Mouse (Mus musculus): ENCODE results near the gene Atp6v0e2. TPM values are rescaled to one million over a fixed set of nuclear protein-coding genes. Genes with fewer than 3 reads are reported as not detected.

Gene Atp6v0e2
- 0.44 TPM in 1 of 2 replicates, not detected in the other for total RNA-seq (2017)

DNA sequence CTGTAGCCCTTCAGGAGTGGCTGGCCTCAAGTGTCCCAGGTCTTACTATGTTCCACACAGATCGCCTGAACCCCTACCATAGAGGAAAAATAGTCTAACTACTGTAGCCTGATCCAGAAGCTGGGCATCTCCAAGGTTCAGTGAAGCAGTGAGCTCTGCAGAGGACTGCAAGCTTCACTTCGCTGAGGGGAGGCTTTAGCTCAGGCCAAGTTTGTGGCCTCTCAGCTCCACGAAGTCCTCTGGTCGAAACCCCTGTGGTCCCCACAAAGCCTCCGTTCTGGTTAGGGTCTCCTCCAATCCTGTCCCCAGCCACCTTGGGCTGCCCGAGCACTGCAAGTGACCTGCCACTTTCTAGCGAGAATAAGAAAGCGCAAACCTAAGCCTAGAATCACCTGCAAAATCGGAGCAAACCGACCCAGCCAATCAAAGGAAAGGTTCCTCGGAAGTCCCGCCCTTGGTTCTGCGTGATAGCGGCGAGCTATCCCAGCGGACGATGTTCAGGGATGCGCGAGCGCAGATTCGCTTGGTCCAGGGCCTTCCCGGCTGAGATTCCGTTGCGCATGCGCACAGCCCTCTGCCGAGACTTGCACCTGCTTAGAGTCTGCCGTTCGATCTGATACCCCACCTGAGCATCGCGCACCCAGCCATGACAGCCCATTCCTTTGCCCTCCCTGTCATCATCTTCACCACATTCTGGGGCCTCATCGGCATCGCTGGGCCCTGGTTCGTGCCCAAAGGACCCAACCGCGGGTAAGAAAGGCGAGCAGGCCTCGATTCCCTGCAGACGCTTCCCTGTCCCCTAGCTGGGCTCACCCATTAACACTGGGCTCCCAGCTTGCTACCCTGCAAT is at the start of gene Atp6v0e2:
Atp6v0e2 (plus strand) TSS at position 511 of the 850 bp plus-strand sequence.
- ATAC-seq (replicated peaks in 1 of 2; ENCODE audit: insufficient read depth in 1 of 2, low FRiP score in 2 of 2, low TSS enrichment in 1 of 2, low read depth in 1 of 2, poor library complexity in 2 of 2, severe bottlenecking in 2 of 2), result no peak

DNA sequence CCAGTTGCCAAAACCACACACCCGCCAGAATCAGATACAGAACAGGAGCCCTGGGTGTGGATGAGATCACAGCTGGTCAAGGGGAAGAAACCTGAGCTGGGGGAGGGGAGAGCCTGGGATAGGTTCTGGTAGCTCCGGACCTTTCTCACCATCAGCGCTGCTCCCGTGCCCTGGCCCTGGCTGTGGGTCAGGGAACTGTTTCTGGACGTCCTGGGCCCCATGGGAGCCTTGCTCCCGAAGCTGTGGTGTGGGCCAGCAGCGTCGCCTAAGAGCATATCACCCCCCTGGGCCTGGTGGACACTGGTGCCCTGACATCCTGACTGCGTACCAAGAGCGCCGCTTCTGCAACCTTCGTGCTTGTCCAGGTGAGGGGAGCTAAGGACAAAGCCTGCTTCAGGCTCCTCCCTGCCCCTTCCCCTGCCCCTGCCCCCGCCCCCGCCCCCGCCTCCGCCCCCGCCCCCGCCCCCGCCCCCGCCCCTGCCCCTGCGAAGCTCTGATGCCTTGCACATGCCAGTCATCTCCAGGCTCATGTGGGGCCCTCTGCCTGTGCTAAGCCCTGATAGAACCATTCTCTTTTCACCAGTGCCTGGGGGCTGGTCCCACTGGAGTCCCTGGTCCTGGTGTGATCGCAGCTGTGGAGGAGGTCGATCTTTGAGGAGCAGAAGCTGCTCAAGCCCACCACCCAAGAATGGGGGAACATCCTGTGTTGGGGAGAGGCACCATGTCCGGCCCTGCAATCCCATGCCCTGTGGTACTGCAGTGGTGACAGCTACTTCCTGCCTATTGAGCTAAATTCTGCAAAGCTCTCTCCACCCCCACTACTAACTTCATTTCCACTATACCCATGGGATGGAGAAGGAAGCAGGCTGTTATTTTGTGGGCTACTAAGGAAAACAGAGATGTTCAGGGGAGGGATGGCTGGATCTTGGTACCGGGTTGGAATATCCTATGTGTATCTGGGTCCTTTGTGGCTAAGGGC is 49.4 kb upstream of the Atp6v0e2 start:
- ATAC-seq (replicated peaks in 1 of 2; ENCODE audit: insufficient read depth in 1 of 2, low FRiP score in 2 of 2, low TSS enrichment in 1 of 2, low read depth in 1 of 2, poor library complexity in 2 of 2, severe bottlenecking in 2 of 2), result peak in 1 of 2 experiments; percentile 56; a peak in 2 of 4 replicates

DNA sequence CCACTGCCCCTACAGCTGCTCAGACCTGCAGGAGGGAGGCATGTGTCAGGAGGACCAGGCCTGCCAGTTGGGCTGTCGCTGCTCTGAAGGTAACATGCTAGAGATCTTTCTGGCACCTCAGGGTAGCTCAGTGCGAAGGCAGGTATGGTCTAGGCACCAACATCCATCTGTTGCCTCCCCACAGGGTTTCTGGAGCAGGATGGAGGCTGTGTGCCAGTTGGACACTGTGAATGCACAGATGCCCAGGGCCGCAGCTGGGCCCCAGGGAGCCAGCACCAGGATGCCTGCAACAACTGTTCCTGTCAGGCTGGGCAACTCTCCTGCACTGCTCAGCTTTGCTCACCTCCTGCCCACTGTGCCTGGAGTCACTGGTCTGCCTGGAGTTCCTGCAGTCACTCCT is 47.7 kb upstream of the Atp6v0e2 start:
- ATAC-seq (replicated peaks in 1 of 2; ENCODE audit: insufficient read depth in 1 of 2, low FRiP score in 2 of 2, low TSS enrichment in 1 of 2, low read depth in 1 of 2, poor library complexity in 2 of 2, severe bottlenecking in 2 of 2), result no peak

DNA sequence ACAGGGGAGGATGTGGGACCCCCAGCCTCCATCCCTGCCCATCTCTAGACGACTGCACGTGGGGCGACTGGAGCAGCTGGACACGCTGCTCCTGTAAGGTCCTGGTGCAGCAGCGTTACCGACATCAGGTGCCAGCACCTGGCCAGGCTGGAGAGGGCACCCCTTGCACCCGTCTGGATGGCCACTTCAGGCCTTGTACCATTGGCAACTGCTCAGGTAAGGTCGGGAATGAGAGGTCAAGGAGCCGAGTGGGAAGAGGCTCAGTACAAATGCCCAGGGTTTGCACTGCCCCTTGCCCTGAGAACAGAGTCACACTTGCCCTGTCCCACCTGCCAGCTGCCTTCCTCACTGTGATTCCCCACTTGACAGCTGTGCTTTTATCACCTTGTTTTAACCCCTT is 46.1 kb upstream of the Atp6v0e2 start:
- ATAC-seq (replicated peaks in 1 of 2; ENCODE audit: insufficient read depth in 1 of 2, low FRiP score in 2 of 2, low TSS enrichment in 1 of 2, low read depth in 1 of 2, poor library complexity in 2 of 2, severe bottlenecking in 2 of 2), result no peak

DNA sequence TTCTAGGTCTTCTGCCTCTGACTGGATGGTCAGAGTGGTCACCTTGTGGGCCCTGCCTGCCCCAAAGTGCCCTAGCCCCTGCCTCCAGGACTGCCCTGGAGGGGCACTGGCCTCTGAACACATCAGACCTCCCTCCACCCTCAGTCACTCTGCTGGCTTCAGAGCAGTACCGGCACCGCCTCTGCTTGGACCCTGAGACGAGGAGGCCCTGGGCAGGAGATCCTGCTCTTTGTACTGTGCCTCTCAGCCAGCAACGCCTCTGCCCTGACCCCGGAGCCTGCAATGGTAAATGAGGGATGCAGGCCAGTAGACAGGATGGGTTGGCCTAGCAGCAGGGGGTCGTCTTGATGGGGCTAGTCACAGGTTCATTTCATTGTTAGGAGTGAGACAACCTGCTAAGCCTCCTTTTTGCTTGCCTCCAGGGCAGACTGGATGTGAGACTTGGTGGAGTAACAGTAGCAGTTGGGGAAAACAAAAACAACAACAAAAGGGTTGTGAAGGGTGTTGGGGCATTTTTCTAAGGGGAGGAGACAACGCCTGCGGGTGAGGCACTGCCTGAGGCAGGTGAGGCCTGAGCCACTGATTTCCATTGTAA is 44.2 kb upstream of the Atp6v0e2 start:
- no peak for ATAC-seq (replicated peaks in 1 of 2; ENCODE audit: insufficient read depth in 1 of 2, low FRiP score in 2 of 2, low TSS enrichment in 1 of 2, low read depth in 1 of 2, poor library complexity in 2 of 2, severe bottlenecking in 2 of 2)

DNA sequence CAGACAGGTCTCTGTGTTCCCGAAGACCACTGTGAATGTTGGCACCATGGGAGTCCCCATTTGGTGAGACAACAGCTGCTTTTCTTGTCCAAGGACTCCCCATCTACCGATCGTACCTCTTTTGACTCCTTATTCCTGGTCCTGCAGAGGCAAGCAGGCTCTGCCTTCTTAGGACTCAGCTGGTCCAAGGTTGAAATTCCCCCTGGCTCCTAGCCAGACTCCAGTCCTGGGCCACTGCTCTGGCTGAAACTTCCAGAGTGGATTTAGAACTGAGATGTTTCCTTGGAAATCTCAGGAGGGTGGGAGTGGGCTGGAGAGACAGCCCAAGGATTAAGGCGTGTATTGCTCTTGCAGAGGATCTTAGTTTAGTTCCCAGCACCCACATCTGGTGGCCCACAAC is 39.9 kb upstream of the Atp6v0e2 start:
- ATAC-seq (replicated peaks in 1 of 2; ENCODE audit: insufficient read depth in 1 of 2, low FRiP score in 2 of 2, low TSS enrichment in 1 of 2, low read depth in 1 of 2, poor library complexity in 2 of 2, severe bottlenecking in 2 of 2), result no peak

DNA sequence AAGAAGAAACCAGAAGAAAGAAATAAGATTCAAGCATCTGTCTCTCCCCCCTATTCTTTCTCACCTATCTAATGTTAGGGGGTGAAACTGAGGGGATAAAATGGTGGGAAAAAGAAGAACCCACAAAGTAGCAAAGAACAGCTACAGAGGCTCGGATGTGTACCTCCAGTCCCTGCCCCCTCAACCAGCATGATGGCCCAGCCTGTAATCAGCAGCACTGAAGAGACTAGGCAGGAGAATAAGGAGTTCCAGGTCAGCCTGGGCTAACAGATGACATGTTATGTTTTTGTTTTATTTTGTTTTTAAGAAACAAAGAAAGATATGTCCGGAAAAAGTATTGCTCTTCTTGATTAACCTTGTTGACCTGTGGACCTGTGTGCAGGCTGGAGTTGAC is 33.6 kb upstream of the Atp6v0e2 start:
- ATAC-seq (replicated peaks in 1 of 2; ENCODE audit: insufficient read depth in 1 of 2, low FRiP score in 2 of 2, low TSS enrichment in 1 of 2, low read depth in 1 of 2, poor library complexity in 2 of 2, severe bottlenecking in 2 of 2), result 0 out of 4 replicates have a peak, but pooled peaks of 1 of the 2 experiments have one; percentile 22

DNA sequence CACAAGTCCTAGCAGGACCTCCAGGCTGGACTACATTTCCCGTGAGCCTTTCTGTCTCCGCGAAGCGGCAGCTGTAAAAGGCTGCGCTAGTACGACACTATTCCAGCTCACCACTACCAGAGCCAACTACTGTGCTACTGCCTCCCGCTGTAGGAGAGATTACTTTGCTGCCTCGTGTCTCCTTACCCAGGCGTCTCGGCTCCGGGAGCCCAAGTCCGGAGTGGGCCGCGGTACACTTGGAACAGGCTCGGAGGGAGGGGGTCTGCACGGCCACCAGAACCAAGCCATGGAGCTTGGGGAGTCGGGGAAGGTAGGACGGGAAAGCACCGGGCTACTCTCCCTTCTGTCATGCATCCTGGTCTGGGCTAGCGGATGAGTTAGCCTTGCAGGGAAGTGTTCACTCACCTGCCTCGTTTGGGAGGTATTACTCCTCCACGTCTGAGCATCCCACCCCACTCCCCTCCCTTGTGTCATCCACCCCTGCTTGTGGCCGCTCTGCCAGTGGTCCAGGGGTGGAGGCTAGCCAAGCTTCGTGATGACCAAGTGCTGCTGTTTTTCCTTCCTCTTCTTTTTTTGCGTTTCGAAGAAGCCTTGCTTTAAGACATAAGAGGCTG is 33.1 kb upstream of the Atp6v0e2 start:
- ATAC-seq (replicated peaks in 1 of 2; ENCODE audit: insufficient read depth in 1 of 2, low FRiP score in 2 of 2, low TSS enrichment in 1 of 2, low read depth in 1 of 2, poor library complexity in 2 of 2, severe bottlenecking in 2 of 2), result peak; percentile 89 to 97

DNA sequence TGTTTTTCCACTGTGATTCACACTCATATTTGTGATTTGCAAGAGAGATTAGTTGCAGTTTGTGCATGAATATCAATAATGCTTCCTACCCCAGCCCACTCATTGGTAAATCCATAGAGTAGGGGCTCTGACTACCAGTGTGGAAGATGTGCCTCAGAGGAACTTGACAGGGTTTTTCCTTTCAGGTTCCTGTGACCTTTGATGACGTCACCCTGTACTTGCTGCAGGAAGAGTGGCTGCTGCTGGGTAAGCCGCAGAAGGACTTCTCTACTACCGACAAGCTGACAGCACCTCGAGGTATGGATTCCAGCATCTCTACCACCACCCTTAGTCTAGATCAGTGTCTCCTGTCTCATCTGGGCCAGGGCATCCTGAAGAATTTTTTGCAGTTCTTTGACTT is 29.3 kb upstream of the Atp6v0e2 start:
- no peak for ATAC-seq (replicated peaks in 1 of 2; ENCODE audit: insufficient read depth in 1 of 2, low FRiP score in 2 of 2, low TSS enrichment in 1 of 2, low read depth in 1 of 2, poor library complexity in 2 of 2, severe bottlenecking in 2 of 2)

DNA sequence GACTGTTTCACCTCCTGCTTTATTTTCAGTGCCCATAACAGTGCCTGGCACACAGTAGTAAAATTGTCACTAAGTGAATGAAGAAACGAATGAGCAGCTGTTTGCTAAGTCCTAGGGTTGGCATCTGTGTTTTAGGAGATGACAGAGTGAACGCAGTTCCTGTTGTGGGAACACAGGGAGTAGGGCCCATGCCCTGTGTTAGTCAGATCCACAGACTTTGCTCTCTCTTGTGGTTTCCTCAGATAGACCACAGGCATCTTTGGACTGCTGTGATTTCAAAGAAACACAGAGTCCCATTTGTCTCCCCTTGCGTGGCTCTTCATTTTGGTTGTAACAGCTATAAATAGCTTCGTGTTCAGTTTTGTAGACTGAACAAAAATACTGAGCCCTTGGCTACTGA is 27.0 kb upstream of the Atp6v0e2 start:
- ATAC-seq (replicated peaks in 1 of 2; ENCODE audit: insufficient read depth in 1 of 2, low FRiP score in 2 of 2, low TSS enrichment in 1 of 2, low read depth in 1 of 2, poor library complexity in 2 of 2, severe bottlenecking in 2 of 2), result 0 out of 4 replicates have a peak, but pooled peaks of 1 of the 2 experiments have one; percentile 25

DNA sequence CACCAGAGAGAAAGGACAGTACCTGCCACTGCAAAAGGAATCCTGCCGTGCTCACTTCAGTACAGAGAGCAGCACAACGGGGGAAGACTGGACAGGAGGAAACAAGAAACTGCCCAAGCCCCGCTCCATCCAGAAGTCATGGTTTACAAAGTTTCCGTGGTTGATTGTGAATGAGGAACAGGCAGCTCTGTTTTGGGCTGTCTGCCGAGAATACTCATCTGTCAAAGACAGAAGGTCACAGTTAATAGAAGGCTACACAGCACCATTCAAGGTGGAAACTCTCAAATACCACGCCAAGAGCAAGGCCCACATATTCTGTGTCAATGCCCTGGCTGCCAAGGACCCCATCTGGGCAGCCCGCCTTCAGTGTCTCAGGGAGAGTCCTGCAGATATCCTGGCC is 25.6 kb upstream of the Atp6v0e2 start:
- no peak for ATAC-seq (replicated peaks in 1 of 2; ENCODE audit: insufficient read depth in 1 of 2, low FRiP score in 2 of 2, low TSS enrichment in 1 of 2, low read depth in 1 of 2, poor library complexity in 2 of 2, severe bottlenecking in 2 of 2)

DNA sequence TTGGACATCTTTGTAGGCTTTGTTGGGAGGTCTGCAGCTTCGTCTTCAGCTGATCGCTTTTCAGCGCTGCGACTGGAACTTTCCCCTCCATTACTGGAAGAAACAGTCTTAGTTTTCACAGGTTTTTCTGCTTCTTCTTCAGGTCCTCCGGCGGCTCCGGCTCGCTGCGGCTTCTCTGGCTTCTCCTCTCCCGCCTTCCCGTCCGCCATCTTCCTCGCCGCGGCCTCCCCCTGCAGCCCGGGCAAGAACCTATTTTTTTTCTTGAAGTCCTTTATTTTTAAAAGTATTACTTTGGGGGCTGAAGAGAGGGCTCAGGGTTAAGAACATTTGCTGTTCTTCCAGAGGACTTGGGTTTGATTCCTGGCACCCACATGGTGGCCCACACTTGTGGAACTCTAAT is 12.5 kb upstream of the Atp6v0e2 start:
- ATAC-seq (replicated peaks in 1 of 2; ENCODE audit: insufficient read depth in 1 of 2, low FRiP score in 2 of 2, low TSS enrichment in 1 of 2, low read depth in 1 of 2, poor library complexity in 2 of 2, severe bottlenecking in 2 of 2), result peak; percentile 69 to 81; a peak in 3 of 4 replicates

DNA sequence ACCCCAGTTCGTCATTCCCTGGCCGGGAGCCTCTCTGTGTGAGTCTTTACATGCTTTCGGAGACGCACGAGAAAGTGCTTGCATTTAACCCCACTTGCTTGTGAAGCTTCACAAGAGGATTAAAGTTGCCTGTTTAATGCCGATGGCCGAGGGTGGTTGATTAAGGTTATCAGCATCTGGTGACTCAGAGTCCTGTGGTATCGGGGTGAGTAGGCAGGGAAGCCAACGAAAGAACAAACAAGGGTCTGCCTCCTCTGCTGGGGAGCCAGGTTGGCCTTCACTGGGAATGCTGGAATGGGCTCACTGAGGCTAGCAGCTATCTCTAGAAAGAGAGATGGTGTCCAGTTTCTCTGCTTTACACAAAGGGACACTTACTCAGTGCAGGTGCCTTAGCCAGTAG is 9.5 kb upstream of the Atp6v0e2 start:
- ATAC-seq (replicated peaks in 1 of 2; ENCODE audit: insufficient read depth in 1 of 2, low FRiP score in 2 of 2, low TSS enrichment in 1 of 2, low read depth in 1 of 2, poor library complexity in 2 of 2, severe bottlenecking in 2 of 2), result no peak

DNA sequence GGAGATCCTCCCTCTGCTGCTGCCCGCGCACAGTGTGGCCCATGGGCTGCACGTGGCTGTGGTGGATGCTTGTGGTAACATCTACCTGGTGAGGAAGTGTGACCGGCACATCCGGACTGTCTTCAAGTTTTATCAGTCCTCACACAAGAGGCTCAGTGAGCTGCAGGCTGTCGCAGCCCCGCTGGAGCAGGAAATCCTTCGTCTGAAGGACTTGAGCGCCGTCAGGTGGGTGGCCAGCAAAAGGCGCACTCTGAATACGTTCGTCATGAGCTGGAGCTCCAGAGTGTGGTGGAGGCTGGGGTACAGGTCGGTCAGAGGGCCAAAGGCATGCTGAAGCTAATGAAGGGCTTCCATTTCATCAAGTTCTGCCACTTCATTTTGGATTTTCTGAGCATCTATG is 8.2 kb upstream of the Atp6v0e2 start:
- peak; percentile 31 to 40; a peak in 2 of 4 replicates for ATAC-seq (replicated peaks in 1 of 2; ENCODE audit: insufficient read depth in 1 of 2, low FRiP score in 2 of 2, low TSS enrichment in 1 of 2, low read depth in 1 of 2, poor library complexity in 2 of 2, severe bottlenecking in 2 of 2)

DNA sequence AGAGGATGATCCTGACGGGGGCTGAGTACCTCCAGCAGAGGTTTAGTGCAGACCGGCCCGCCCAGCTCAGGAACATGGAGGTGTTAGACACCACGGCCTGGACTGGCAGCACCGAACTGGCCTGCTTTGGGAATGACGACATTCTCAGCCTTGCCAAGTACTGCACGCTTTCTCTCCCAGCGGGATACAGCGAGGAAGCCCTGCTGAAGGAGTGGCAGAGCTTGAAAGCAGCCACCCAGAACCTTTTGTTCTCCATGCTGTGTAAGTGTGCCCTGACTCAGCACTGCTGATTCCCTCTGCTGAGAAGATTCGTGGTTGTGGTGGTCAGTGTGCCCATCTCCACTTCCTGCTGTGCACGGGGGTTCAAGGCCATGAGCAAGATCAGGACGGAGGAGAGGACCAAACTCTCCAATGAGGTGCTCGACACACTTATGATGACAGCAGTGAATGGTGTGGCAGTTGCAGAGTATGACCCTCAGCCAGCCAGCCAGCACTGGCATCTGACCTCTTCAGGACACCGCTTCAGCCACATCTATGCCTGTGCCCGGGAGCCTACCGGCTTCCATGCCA is 7.5 kb upstream of the Atp6v0e2 start:
- no peak for ATAC-seq (replicated peaks in 1 of 2; ENCODE audit: insufficient read depth in 1 of 2, low FRiP score in 2 of 2, low TSS enrichment in 1 of 2, low read depth in 1 of 2, poor library complexity in 2 of 2, severe bottlenecking in 2 of 2)

DNA sequence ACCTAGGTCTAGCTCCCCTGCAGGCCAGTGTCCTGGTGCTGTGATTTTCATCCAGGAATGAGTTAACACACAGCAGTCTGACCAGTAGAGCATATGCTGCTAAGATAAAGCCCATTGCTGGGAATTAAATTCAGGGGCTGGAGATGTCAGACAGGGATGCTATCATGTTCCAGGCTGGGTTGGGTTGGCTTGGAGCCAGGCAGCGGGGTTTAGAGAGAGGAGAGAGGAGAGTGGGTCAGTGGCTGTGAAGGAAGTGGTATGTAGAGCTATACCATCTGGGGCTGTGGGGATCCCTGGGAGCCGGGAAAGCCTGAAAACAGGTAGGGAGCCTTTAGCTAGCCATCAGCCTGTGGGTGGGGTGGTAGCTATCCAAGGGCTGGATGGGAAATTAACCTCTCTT is 6.6 kb upstream of the Atp6v0e2 start:
- no peak for ATAC-seq (replicated peaks in 1 of 2; ENCODE audit: insufficient read depth in 1 of 2, low FRiP score in 2 of 2, low TSS enrichment in 1 of 2, low read depth in 1 of 2, poor library complexity in 2 of 2, severe bottlenecking in 2 of 2)

DNA sequence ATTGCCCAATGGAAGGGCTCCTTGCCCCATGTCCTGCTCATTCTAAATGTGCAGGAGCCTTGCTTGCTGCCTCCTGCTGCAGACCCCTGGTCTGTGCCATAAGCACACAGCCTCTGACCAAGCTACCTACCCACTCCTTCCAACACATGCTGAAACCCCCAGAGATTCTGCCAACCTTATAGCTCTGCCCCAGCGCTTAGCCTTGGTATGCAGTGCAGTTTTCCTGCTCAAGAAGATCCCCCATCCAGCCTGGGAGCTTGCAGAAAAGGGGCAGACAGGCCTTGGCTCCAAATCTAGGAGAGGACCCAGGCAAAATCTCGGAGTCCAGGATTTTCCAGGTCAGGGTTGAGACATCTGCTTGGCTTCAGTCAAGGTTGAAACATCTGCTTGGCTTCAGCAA is 3.9 kb upstream of the Atp6v0e2 start:
- no peak for ATAC-seq (replicated peaks in 1 of 2; ENCODE audit: insufficient read depth in 1 of 2, low FRiP score in 2 of 2, low TSS enrichment in 1 of 2, low read depth in 1 of 2, poor library complexity in 2 of 2, severe bottlenecking in 2 of 2)

Data from hematopoietic stem cell, adult 5-6 weeks (primary cell).